Mouse (Mus musculus) ES-Bruce4 (cell line): ENCODE data around the gene Zfp110. TPM values are rescaled to one million over a fixed set of nuclear protein-coding genes. Genes with fewer than 3 reads are reported as not detected.

ENCODE experiments used
- H3K27ac ChIP-seq: 2 replicates; pipeline ENCODE4 v1.5.1; 2012; ENCODE audit warnings: low read length, inconsistent platforms; ENCODE audit not compliant: insufficient read depth
- H3K27me3 ChIP-seq: 2 replicates; pipeline ENCODE4 v1.6.1; 2012; ENCODE audit warnings: mild to moderate bottlenecking, low read length, inconsistent platforms; ENCODE audit not compliant: control insufficient read depth, poor library complexity, insufficient read depth, severe bottlenecking
- H3K36me3 ChIP-seq: 2 replicates; pipeline ENCODE4 v1.6.1; 2012; ENCODE audit warnings: inconsistent platforms, mild to moderate bottlenecking, low read length, moderate library complexity; ENCODE audit not compliant: control insufficient read depth, poor library complexity, insufficient read depth, severe bottlenecking
- H3K4me1 ChIP-seq: one replicate; pipeline ENCODE4 v1.8.1; 2011; ENCODE audit warnings: low read length; ENCODE audit not compliant: control insufficient read depth, insufficient read depth
- H3K4me3 ChIP-seq: 2 replicates; pipeline ENCODE4 v1.5.1; 2011; ENCODE audit warnings: low read depth, mild to moderate bottlenecking, low read length
- H3K9ac ChIP-seq: 2 replicates; pipeline ENCODE4 v1.6.1; 2012; ENCODE audit warnings: low read depth, mild to moderate bottlenecking, inconsistent platforms; ENCODE audit not compliant: poor library complexity, severe bottlenecking
- H3K9me3 ChIP-seq: replicated peaks from 2 replicates; pipeline ENCODE4 v1.6.1; 2012; ENCODE audit warnings: mild to moderate bottlenecking, low read length, inconsistent platforms; ENCODE audit not compliant: control insufficient read depth, poor library complexity, insufficient read depth, severe bottlenecking
- CTCF ChIP-seq: IDR thresholded peaks from one replicate; pipeline ENCODE4 v1.8.1; 2011; ENCODE audit warnings: low read depth, low read length
- EP300 ChIP-seq: IDR thresholded peaks from 2 replicates; pipeline ENCODE4 v1.6.1; 2011; ENCODE audit warnings: low read depth, low read length; ENCODE audit not compliant: insufficient read depth
- POLR2A ChIP-seq: IDR thresholded peaks from one replicate; pipeline ENCODE4 v1.8.1; 2011; ENCODE audit warnings: low read length; ENCODE audit not compliant: insufficient read depth
- polyA plus RNA-seq: library from polyadenylated mRNA; stranded (reverse); fragments of >200 nt; gene quantifications from 2 replicates; pipeline ENCODE4 v1.2.4, GENCODE M21; 2011; ENCODE audit warnings: low read depth; ENCODE audit not compliant: missing spikeins, insufficient read depth, insufficient read length

Gene Zfp110
- polyA plus RNA-seq, 1 experiment = 36.1 TPM

GRCm38 (mm10) chr7:12802866-12803726 lies 31.5 kb upstream of the Zfp110 start, which contains the start of gene Zscan18:
TSS of gene Zscan18 (minus strand) at chr7:12803635.
- peaks cover 2% of the 10 kb centered on the region for H3K36me3 ChIP-seq
- H3K9ac ChIP-seq = peak within 1 kb of the TSS; percentile 19
- H3K9me3 ChIP-seq = no peaks in the 10 kb centered on the region
- no peaks in the 10 kb centered on the region for H3K27me3 ChIP-seq
- H3K4me3 ChIP-seq = peak within 1 kb of the TSS; percentile 53
- H3K27ac ChIP-seq = no peak within 1 kb of the TSS
- TF ChIP-seq POLR2A = no peak
- 0 out of 2 replicates have a peak, but pooled peaks have one; percentile 45 for TF ChIP-seq EP300
- H3K4me1 ChIP-seq = no peaks in the 10 kb centered on the region

- no peak overlapping the region for H3K27ac ChIP-seq
- H3K4me3 ChIP-seq = peak overlapping the region; percentile 53
- no peak for TF ChIP-seq POLR2A
- 0 out of 2 replicates have a peak, but pooled peaks have one; percentile 0 for TF ChIP-seq EP300
- H3K4me1 ChIP-seq = no peaks in the 10 kb centered on the region
- H3K36me3 ChIP-seq = peaks cover 6% of the 10 kb centered on the region
- H3K9ac ChIP-seq = peak overlapping the region; percentile 19
- no peaks in the 10 kb centered on the region for H3K9me3 ChIP-seq
- H3K27me3 ChIP-seq = no peaks in the 10 kb centered on the region
Observed at GRCm38 (mm10) chr7:12803727-12804071, 30.9 kb upstream of the Zfp110 start.

GRCm38 (mm10) chr7:12815566-12815965 lies 19.0 kb upstream of the Zfp110 start:
- Histone ChIP-seq H3K4me3 (no peak overlapping the region), H3K4me1 (no peaks in the 10 kb centered on the region), H3K27me3 (no peaks in the 10 kb centered on the region), H3K36me3 (peaks cover 7% of the 10 kb centered on the region), H3K27ac (no peak overlapping the region), H3K9me3 (peaks cover 7% of the 10 kb centered on the region), H3K9ac (no peak overlapping the region)
- no peak for TF ChIP-seq EP300
- TF ChIP-seq CTCF = peak; percentile 31

- H3K27ac ChIP-seq = no peak within 1 kb of the TSS
- H3K27me3 ChIP-seq = no peaks in the 10 kb centered on the region
- H3K4me1 ChIP-seq = no peaks in the 10 kb centered on the region
- H3K9ac ChIP-seq = peak within 1 kb of the TSS; percentile 57
- peaks cover 5% of the 10 kb centered on the region; the same call in 1 of the 2 replicates for H3K9me3 ChIP-seq
- H3K36me3 ChIP-seq = no peaks in the 10 kb centered on the region; the same call in 1 of the 2 replicates
- TF ChIP-seq EP300 (no peak), POLR2A (peak; percentile 78)
- H3K4me3 ChIP-seq = peak within 1 kb of the TSS; percentile 66
Observed at GRCm38 (mm10) chr7:12818521-12819295, 15.9 kb upstream of the Zfp110 start, which contains the start of gene Zfp329. TSS of gene Zfp329 (minus strand) at chr7:12818858.

- Histone ChIP-seq H3K4me1 (no peaks in the 10 kb centered on the region), H3K36me3 (peaks cover 38% of the 10 kb centered on the region), H3K27me3 (no peaks in the 10 kb centered on the region), H3K9me3 (peaks cover 9% of the 10 kb centered on the region), H3K9ac (peak overlapping the region; percentile 88), H3K4me3 (peak overlapping the region; percentile 92), H3K27ac (no peak overlapping the region)
- no peak for TF ChIP-seq EP300
- TF ChIP-seq POLR2A = no peak
- TF ChIP-seq CTCF = no peak
Observed at GRCm38 (mm10) chr7:12835193-12835671, 671 bp downstream of the Zfp110 start.
